Mouse (Mus musculus) layer of hippocampus, adult 2 months (tissue): ENCODE data around the gene Pdcd1lg2. TPM values are rescaled to one million over a fixed set of nuclear protein-coding genes. Genes with fewer than 3 reads are reported as not detected.
A peak's percentile ranks its signal among the peaks of the same experiment; 100 is the strongest.
"Not testable (repeated sequence)": the region's sequence is repeated elsewhere in the genome, so short reads cannot be mapped to it uniquely, and the experiment has no call there.

Source experiments
- DNase-seq, 2 experiments: peaks; one replicate each; pipeline ENCODE4 v3.0.0; 2022; ENCODE audit warnings: low spot score in 2 of 2
- H3K27ac ChIP-seq: fragments of 200-600 bp; 2 replicates; pipeline ENCODE4 v1.8.1; 2022
- H3K4me3 ChIP-seq: fragments of 200-600 bp; 2 replicates; pipeline ENCODE4 v1.8.1; 2022; ENCODE audit warnings: mild to moderate bottlenecking
- CTCF ChIP-seq: fragments of 200-600 bp; conservative IDR thresholded peaks from 2 replicates; pipeline ENCODE4 v1.8.1; 2022; ENCODE audit warnings: antibody characterized with exemption, mild to moderate bottlenecking, moderate library complexity
- total RNA-seq, 2 experiments: library from RNA; stranded (reverse); gene quantifications; 2 replicates each; pipeline ENCODE4 v1.2.3; 2021

Gene Pdcd1lg2
- total RNA-seq, 2 experiments from 2014 or later = not detected

DNA sequence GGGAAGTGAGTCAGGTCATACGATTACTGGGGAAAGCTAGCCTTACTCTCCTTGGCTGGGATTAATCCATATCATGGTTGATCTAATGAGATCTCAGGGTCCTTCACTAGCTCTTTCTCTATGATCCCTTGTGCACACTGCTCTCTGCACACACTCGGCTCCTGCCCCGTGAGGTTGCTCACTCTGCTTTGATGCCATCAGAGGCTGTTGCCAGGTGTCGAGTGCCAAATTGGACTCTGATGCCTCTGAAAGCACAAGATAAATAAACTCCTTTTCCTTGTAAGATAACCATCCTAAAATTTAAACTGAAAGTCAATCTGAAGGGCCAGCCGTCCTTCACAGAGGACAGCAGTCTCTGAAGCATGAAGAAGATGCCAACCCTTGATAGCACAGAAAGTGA, 20.2 kb upstream of the Pdcd1lg2 start:
- Histone ChIP-seq H3K27ac (no peak overlapping the region), H3K4me3 (no peak overlapping the region)
- no peak for DNase-seq
- no peak for TF ChIP-seq CTCF

DNA sequence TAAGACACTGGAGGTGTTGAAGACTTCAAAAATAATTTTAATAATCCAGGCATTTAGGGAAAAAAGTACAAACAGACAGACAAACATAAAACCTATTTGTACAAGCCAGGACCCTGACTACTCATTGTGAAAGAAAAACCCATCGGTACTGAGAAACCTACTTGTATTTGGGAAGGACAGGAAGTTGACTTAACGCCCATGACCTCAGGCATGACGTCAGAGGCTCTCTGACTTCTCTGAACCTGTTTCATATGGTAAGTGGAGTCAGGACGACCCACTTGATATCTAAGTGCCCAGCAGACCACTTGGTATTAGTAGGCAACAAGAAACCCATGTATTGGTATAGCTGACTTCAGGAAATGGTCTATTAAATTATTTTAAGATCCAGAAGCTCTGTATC, 19.4 kb upstream of the Pdcd1lg2 start:
- Histone ChIP-seq H3K4me3 (no peak overlapping the region), H3K27ac (no peak overlapping the region)
- TF ChIP-seq CTCF = no peak
- no peak for DNase-seq

DNA sequence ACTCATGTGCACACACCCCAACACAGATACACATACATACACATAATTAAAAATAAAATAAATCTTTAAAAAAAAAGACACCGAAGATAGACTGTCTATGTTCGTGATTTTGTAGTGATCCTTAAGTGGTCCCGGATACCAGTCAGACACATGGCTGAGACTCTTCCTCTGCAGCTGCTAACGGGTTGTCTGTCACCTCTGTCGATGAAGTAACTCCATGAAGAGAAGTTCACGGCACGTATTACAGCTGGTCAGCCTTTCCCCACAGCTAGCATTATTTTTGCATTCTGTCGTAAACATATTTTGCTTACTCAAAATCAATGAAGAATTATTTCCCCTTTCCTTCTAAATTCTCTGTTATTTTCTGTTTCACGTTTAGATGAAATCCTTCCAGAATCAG, 17.4 kb upstream of the Pdcd1lg2 start:
- no peak for TF ChIP-seq CTCF
- Histone ChIP-seq H3K27ac (no peak overlapping the region), H3K4me3 (no peak overlapping the region)
- DNase-seq = no peak

DNA sequence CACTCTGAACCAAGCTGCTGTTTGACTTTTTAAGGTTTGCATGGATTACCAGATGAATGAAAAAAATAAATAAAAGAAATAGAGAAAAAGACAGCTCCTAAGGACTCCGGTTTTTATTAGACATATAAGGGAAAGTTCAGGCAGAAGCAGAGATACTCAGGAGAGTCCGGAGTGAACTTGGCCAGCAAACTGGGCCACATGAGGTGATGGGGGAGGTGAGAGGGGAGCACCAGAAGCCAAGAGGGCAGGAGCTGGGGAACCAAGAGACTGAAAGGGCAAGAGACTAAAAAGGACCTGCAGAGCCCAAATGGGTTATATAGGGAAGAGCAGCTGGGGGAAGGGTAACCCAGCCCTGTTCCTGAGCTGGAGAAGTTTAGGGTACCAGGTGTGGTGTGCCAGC, 16.0 kb upstream of the Pdcd1lg2 start:
- no peak for DNase-seq
- no peak for TF ChIP-seq CTCF
- H3K27ac ChIP-seq = no peak overlapping the region
- no peak overlapping the region for H3K4me3 ChIP-seq

DNA sequence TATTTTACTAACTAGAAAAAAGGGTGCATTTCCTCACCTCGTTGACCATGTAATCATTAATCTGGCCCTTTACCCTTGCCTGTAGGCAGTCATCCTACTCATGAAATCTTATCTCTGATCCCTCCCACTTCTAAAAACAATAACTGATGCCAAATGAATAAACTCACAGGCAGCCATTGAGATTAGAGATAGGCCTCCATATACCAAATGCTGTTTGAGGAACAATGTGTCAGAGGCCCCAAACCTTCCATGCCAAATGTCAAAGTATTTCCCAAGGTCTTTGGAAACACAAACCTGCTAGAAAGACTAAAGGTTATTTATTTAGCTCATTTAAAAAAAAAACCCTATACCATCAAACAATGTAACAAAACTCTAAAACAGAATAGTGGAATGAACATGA, 14.4 kb upstream of the Pdcd1lg2 start:
- TF ChIP-seq CTCF = no peak
- no peak for DNase-seq
- H3K4me3 ChIP-seq = no peak overlapping the region
- no peak overlapping the region for H3K27ac ChIP-seq

DNA sequence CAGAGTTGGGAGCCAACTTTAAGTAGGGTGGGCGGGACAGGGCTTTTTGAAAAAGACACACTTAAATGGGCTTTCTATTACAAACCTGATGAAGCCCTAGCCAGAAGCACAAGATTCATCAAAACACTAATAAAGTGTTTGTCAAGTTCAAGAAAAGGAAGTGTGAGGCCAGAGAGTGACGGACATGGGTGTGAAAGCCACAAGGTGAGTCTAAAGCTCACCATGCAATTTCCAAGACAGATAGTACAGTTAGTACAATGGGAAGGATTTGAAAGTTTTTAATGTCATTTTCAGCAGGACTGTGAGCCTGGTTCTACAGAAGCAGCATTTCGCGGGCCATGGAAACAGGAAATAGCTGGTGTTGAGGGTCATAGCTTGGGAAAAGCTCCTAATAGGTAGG, 10.9 kb upstream of the Pdcd1lg2 start:
- H3K4me3 ChIP-seq = no peak overlapping the region
- TF ChIP-seq CTCF = no peak
- DNase-seq = no peak
- H3K27ac ChIP-seq = no peak overlapping the region

DNA sequence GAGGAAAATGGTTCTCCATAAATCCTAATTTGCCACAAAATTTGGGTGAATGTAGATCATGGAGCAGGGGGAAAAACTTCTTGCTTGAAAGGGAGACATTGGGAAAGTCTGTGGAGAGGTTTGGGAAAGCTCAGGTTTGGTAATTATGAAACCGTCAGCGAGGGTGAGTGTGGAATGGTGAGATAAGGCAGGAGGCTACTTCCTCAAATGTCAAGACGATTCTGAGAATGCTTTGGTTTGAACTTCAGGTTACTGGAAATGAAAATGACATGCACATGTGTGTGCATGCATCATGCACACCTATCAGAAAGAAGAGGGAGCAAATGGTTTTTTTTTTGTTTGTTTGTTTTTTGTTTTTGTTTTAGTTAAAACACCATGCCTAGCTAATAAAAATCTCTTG, 10.3 kb upstream of the Pdcd1lg2 start:
- TF ChIP-seq CTCF = no peak
- no peak for DNase-seq
- Histone ChIP-seq H3K27ac (no peak overlapping the region), H3K4me3 (no peak overlapping the region)

DNA sequence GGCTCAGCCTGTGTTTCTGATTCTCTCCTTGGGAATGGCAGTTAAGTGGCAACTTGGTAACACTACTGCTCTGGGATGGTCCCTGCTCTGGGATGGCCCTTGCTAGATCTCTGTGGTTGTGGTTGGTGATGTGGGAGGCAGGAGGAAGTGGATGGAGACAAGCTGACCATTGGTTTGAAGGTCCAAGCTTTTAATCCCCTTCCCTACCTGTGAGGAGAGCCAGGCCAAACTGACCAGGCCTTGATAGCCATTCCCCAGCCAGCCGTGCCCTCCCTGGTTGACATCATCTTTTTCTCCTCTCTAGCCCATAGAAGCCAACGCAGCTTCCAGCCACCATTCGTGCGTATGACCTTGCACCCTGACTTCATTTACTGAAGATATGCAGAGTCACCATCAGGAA, 8.1 kb upstream of the Pdcd1lg2 start:
- Histone ChIP-seq H3K27ac (no peak overlapping the region), H3K4me3 (no peak overlapping the region)
- DNase-seq = no peak
- no peak for TF ChIP-seq CTCF

DNA sequence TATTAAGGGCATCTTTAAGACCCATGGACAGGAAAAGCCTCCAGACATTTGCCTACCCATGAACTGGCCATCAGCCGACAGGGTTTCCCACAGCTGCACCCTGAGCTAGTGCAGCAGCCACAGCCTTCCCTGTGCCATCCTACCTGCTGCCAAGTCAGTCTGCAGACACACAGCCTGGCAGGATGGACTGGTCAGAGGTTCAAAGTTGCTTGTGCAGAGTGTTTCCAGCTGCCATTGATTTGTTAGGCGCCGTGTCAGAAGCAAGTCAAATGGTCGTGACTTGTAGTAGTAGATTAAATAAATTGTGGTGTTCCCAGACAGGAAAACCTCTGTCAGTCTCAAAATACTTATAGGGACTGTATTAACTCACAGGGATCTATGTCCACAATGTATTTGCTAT, 7.5 kb upstream of the Pdcd1lg2 start:
- no peak for DNase-seq
- H3K4me3 ChIP-seq = no peak overlapping the region
- no peak for TF ChIP-seq CTCF
- no peak overlapping the region for H3K27ac ChIP-seq

DNA sequence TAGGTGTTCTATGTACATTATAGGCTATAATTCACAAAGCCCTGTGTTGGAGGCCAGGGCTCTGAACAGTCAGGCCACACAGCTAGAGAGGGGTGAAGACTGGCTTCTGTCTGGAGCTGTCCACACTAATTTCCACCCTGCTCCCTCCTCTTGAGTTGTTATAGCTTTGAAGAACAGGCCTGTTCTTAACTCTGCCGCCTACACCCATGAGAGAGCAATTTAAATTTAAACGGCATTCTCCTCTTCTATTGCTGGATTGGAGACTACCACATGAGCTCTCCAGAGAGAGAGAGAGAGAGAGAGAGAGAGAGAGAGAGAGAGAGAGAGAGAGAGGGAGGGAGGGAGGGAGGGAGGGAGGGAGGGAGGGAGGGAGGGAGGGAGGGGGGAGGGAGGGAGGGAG, 5.3 kb upstream of the Pdcd1lg2 start:
- Histone ChIP-seq H3K4me3 (no peak overlapping the region), H3K27ac (no peak overlapping the region)
- TF ChIP-seq CTCF = no peak
- no peak for DNase-seq

DNA sequence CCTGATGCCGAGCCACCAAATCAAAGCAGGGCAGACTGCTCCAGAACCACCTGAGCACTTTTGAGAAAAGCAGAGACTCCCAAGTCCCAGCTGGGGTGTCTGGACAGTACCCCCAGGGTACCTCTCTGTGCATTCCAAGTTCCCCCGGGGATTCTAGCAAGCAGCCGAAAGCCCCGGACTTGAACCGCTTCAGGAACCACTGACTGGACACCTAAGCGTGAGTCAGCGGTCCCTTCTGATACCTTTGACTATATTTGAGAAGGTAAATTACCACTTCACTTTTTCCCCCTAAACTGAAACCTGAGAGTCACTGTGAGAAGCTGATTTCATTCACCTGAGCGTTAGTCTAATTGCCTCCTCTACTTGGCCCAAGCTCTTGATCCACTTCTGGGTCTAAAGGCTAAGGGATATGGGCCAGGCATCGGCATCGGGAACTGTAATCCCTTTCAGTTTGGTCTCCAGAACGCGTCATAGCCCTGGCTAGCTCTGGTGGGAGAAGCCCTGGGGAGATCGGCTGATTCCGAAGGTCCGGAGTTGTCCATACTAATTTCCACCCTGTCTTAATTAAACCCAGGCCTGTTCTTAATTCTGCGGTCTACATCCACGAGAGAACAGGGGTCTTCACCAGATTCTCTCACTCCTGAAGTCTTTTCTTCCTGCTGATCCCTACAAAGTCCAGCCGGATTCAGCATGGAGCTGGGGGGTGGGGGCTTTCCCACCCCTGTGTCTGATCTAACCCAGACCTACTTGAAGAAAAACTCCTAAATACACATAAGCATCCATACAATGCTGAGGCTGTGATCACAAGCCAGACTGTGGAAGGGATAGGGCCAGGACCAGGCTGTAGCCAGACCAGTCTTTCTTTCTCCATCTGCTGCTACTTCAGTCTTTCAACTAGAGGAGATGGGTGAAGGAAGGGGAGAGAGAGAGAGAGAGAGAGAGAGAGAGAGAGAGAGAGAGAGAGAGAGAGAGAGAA, 4.4 kb upstream of the Pdcd1lg2 start:
- H3K27ac ChIP-seq = no peak overlapping the region
- DNase-seq = no peak
- no peak for TF ChIP-seq CTCF
- H3K4me3 ChIP-seq = no peak overlapping the region

DNA sequence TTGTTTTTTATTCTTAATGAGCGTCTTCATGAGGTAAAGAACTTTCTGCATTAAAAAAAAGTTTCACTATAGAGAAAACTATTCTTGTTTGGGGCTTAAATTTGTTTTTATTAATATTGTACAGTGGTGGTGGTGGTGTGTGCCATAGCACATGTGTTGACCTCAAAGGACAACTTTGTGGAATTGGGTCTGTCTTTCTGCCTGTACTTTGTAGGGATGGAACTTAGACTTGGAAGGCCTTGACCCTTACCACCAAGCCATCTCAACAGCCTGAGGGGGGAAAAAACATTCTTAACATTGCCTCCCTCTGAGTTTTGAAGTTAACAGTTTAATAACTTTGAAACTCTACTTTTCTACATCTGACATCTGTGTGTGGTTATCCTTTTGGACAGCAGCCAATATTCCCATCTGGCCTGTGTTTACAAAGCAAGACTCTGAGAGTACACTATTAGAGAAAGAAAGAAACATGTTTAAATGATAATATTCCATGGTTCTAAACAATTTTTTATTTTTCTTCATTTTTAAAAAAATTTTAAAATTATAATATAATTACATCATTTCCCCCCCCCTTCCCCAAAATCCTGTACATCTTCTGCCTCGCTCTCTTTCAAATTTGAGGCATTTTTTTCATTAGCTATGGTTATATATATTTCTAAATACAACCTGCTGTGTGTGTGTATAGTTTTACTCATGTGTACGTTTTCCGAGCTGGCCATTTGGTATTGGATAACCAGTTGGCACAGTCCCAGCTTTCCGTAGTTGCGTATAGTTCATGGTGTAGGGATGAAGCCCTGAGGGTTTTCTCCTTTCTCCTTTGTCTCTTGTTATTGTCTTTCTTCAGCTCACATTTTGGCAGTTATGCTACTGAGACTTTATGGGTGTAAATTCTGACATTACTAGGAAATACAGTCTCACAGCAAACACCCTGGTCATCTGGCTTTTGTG, 2.0 kb downstream of the Pdcd1lg2 start:
- Histone ChIP-seq H3K27ac (no peak overlapping the region), H3K4me3 (no peak overlapping the region)
- DNase-seq = peak; percentile 34 to 52
- no peak for TF ChIP-seq CTCF

DNA sequence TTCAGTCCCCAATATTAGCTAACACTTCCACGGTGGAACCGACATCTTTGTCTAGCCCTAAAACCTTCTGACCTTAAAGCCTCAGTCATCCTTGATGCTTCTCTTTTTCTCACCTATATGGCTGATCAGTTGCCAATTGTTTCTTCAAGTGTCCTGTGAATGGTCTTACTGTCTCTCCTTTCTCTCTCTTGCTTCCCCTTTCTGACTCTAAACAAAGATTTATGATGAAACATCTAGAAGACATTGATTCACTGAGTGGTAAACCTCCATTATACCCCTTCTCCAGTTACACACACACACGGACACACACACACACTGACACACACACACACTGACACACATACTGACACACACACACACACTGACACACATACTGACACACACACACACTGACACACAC, 3.8 kb downstream of the Pdcd1lg2 start:
- Histone ChIP-seq H3K4me3 (no peak overlapping the region), H3K27ac (no peak overlapping the region)
- no peak for DNase-seq
- TF ChIP-seq CTCF = no peak

DNA sequence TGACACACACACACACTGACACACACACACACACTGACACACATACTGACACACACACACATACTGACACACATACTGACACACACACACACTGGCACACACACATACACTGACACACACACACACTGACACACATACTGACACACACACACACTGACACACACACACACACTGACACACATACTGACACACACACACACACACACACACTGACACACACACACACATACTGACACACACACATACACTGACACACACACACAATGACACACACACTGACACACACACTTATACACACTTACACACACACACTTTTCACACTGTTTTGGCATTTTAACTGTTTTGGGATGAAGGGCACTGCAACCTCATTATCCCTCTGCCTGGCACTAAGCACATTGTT, 4.2 kb downstream of the Pdcd1lg2 start:
- not testable (repeated sequence) for H3K27ac ChIP-seq, DNase-seq

More for the DNA sequence above, 4.2 kb downstream of the Pdcd1lg2 start:
- H3K4me3 ChIP-seq = not testable (repeated sequence)
